Mouse (Mus musculus) liver, postnatal 0 days (tissue): ENCODE measurements around the gene Klhl29. TPM values are rescaled to one million over a fixed set of nuclear protein-coding genes. Genes with fewer than 3 reads are reported as not detected.

Experiments used
- ATAC-seq: fragments of 200-750 bp; cut with Nextera tagmentation; 2 replicates; pipeline ENCODE4 v1.8.0; 2017; ENCODE audit warnings: mild to moderate bottlenecking, moderate library complexity
- DNase-seq: peaks from one replicate; pipeline ENCODE4 v3.0.0-alpha.2; 2016
- H3K27ac ChIP-seq: fragments of 300-500 bp; sonication (generic); 2 replicates; pipeline ENCODE4 v1.5.1; 2014; ENCODE audit warnings: antibody characterized with exemption, moderate library complexity, mild to moderate bottlenecking, low read depth
- H3K27me3 ChIP-seq: fragments of 300-500 bp; sonication (generic); 2 replicates; pipeline ENCODE4 v1.6.1; 2014; ENCODE audit warnings: low read length, control low read depth, mixed read lengths; ENCODE audit not compliant: insufficient read depth
- H3K36me3 ChIP-seq: fragments of 300-500 bp; sonication (generic); replicated peaks from 2 replicates; pipeline ENCODE4 v1.6.1; 2014; ENCODE audit warnings: mild to moderate bottlenecking, control low read depth, low read length, moderate library complexity, mixed read lengths; ENCODE audit not compliant: insufficient read depth
- H3K4me1 ChIP-seq: fragments of 300-500 bp; sonication (generic); 2 replicates; pipeline ENCODE4 v1.6.1; 2014; ENCODE audit warnings: antibody characterized with exemption, mild to moderate bottlenecking, control low read depth; ENCODE audit not compliant: insufficient read depth
- H3K4me2 ChIP-seq: fragments of 300-500 bp; sonication (generic); 2 replicates; pipeline ENCODE4 v1.6.1; 2014; ENCODE audit warnings: low read depth, mild to moderate bottlenecking, low read length, moderate library complexity, mixed read lengths
- H3K4me3 ChIP-seq: fragments of 300-500 bp; sonication (generic); 2 replicates; pipeline ENCODE4 v1.5.1; 2014; ENCODE audit warnings: low read depth, low read length
- H3K9ac ChIP-seq: fragments of 300-500 bp; sonication (generic); replicated peaks from 2 replicates; pipeline ENCODE4 v1.6.1; 2014; ENCODE audit warnings: mild to moderate bottlenecking, moderate library complexity
- H3K9me3 ChIP-seq: fragments of 300-500 bp; sonication (generic); 2 replicates; pipeline ENCODE4 v1.6.1; 2016; ENCODE audit warnings: mild to moderate bottlenecking, control low read depth, low read length, mixed read lengths
- CTCF ChIP-seq: sonication (generic); IDR thresholded peaks from 2 replicates; pipeline ENCODE4 v1.5.1; 2016; ENCODE audit warnings: antibody characterized with exemption, low read depth
- EP300 ChIP-seq: IDR thresholded peaks from 2 replicates; pipeline ENCODE4 v1.6.1; 2016; ENCODE audit warnings: antibody characterized with exemption, low read depth, mild to moderate bottlenecking
- WGBS: fragments of 180-500 bp; shearing (Covaris S2); extraction: QIAGEN DNeasy Blood & Tissue Kit; methylation state at CpG from one replicate; pipeline ENCODE4 v1.1.7; 2014; ENCODE audit not compliant: insufficient replicate concordance; 5-methylcytosine and 5-hydroxymethylcytosine counted together
- polyA plus RNA-seq: library from polyadenylated mRNA; unstranded; fragments of >200 nt; fragmentation: Nextera tagmentation; extraction: Ambion mirVana; gene quantifications from 2 replicates; pipeline ENCODE4 v1.2.1, GENCODE M21; 2015

Klhl29 gene
- polyA plus RNA-seq, 1 experiment from 2014 or later, result 0.05 TPM

DNA sequence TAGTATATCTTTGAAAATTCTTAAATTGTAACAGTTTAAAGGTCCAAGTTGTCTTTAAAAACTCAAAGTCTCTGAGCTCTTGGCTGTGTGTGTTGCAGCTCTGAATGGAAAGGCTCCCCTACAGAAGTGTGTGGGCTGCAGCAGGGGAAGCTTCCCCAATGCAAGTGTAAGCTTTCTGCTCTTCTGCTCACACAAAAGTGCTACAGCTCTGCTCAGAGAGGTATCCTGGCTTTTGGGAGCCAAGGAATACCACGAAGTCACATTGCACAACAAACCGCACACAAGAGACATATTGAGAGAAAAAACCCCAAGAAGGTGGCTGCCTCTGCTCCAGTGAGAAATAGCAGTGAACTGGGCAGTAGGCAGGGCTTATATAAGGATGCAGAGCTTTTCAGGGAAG lies 337.5 kb downstream of the Klhl29 start:
- Histone ChIP-seq H3K9ac (no peak overlapping the region), H3K27me3 (no peaks in the 10 kb centered on the region), H3K36me3 (peaks cover 45% of the 10 kb centered on the region), H3K4me1 (no peaks in the 10 kb centered on the region), H3K9me3 (no peaks in the 10 kb centered on the region), H3K4me3 (no peak overlapping the region), H3K4me2 (no peak overlapping the region), H3K27ac (no peak overlapping the region)
- DNase-seq (no peak), ATAC-seq (no peak)
- 84% methylated on average over 2 of the region's 2 CpGs for WGBS
- no peak for TF ChIP-seq CTCF
- TF ChIP-seq EP300, result no peak

- Histone ChIP-seq H3K4me3 (no peak overlapping the region), H3K4me2 (no peak overlapping the region), H3K4me1 (no peaks in the 10 kb centered on the region), H3K9ac (no peak overlapping the region), H3K36me3 (peaks cover 45% of the 10 kb centered on the region), H3K9me3 (no peaks in the 10 kb centered on the region), H3K27me3 (no peaks in the 10 kb centered on the region), H3K27ac (no peak overlapping the region)
- 84% methylated on average over 5 of the region's 5 CpGs for WGBS
- TF ChIP-seq CTCF (no peak), EP300 (no peak)
- DNase-seq (no peak), ATAC-seq (no peak)
Observed at GRCm38 (mm10) chr12:5029035-5029434, 346.4 kb downstream of the Klhl29 start.
